Mouse (Mus musculus) heart, embryonic 10.5 days (tissue): ENCODE measurements around the gene Map7. TPM values are rescaled to one million over a fixed set of nuclear protein-coding genes. Genes with fewer than 3 reads are reported as not detected.

Source experiments
- DNase-seq: peaks from one replicate; pipeline ENCODE4 v3.0.0-alpha.2; 2017; ENCODE audit warnings: low spot score
- H3K27ac ChIP-seq: fragments of 300-500 bp; sonication (generic); 2 replicates; pipeline ENCODE4 v1.5.1; 2016; ENCODE audit warnings: mild to moderate bottlenecking
- H3K27me3 ChIP-seq: fragments of 300-500 bp; sonication (generic); 2 replicates; pipeline ENCODE4 v1.6.1; 2016; ENCODE audit warnings: mild to moderate bottlenecking; ENCODE audit not compliant: poor library complexity, insufficient read depth, severe bottlenecking
- H3K36me3 ChIP-seq: fragments of 300-500 bp; sonication (generic); 2 replicates; pipeline ENCODE4 v1.6.1; 2016; ENCODE audit warnings: mild to moderate bottlenecking, moderate library complexity
- H3K4me1 ChIP-seq: fragments of 300-500 bp; sonication (generic); 2 replicates; pipeline ENCODE4 v1.6.1; 2016; ENCODE audit warnings: mild to moderate bottlenecking
- H3K4me3 ChIP-seq: fragments of 300-500 bp; sonication (generic); 2 replicates; pipeline ENCODE4 v1.5.1; 2016; ENCODE audit warnings: mild to moderate bottlenecking, moderate library complexity
- H3K9me3 ChIP-seq: fragments of 300-500 bp; sonication (generic); 2 replicates; pipeline ENCODE4 v1.6.1; 2016; ENCODE audit warnings: mild to moderate bottlenecking, moderate library complexity
- WGBS: fragments of 180-500 bp; shearing (Covaris S2); methylation state at CpG from one replicate; pipeline ENCODE4 v1.1.7; 2016; 5-methylcytosine and 5-hydroxymethylcytosine counted together
- polyA plus RNA-seq: library from polyadenylated mRNA; unstranded; fragments of >200 nt; fragmentation: Nextera tagmentation; extraction: Ambion mirVana; gene quantifications from 2 replicates; pipeline ENCODE4 v1.2.1, GENCODE M21; 2016

Gene Map7
- polyA plus RNA-seq, 1 experiment from 2014 or later, result 3.8 TPM

GRCm38 (mm10) chr10:20125226-20125625 lies 23.0 kb upstream of the Map7 start:
- Histone ChIP-seq H3K4me3 (no peak overlapping the region), H3K27me3 (no peaks in the 10 kb centered on the region), H3K27ac (no peak overlapping the region), H3K9me3 (no peaks in the 10 kb centered on the region), H3K36me3 (peaks cover 17% of the 10 kb centered on the region), H3K4me1 (peaks cover 5% of the 10 kb centered on the region; the same call in 1 of the 2 replicates)
- DNase-seq, result no peak
- 48% methylated on average over 4 of the region's 4 CpGs for WGBS

GRCm38 (mm10) chr10:20132933-20133652 lies 15.2 kb upstream of the Map7 start:
- H3K27me3 ChIP-seq, result no peaks in the 10 kb centered on the region
- H3K36me3 ChIP-seq, result peaks cover 24% of the 10 kb centered on the region; the same call in 1 of the 2 replicates
- no peak for DNase-seq
- peaks cover 13% of the 10 kb centered on the region for H3K4me1 ChIP-seq
- no peak overlapping the region for H3K4me3 ChIP-seq
- H3K27ac ChIP-seq, result no peak overlapping the region
- WGBS, result 91% methylated on average over 12 of the region's 12 CpGs
- no peaks in the 10 kb centered on the region for H3K9me3 ChIP-seq

- Histone ChIP-seq H3K27me3 (no peaks in the 10 kb centered on the region), H3K27ac (0 out of 2 replicates have a peak overlapping the region, but pooled peaks have one; percentile 49), H3K4me3 (no peak overlapping the region), H3K4me1 (peaks cover 13% of the 10 kb centered on the region), H3K36me3 (peaks cover 39% of the 10 kb centered on the region; the same call in 1 of the 2 replicates), H3K9me3 (no peaks in the 10 kb centered on the region)
- WGBS, result 43% methylated on average over 15 of the region's 15 CpGs
- DNase-seq, result no peak
Observed at GRCm38 (mm10) chr10:20135350-20136058, 12.8 kb upstream of the Map7 start.

GRCm38 (mm10) chr10:20136505-20136904 lies 11.8 kb upstream of the Map7 start:
- Histone ChIP-seq H3K4me3 (no peak overlapping the region), H3K27ac (no peak overlapping the region), H3K4me1 (peaks cover 16% of the 10 kb centered on the region), H3K27me3 (no peaks in the 10 kb centered on the region), H3K9me3 (no peaks in the 10 kb centered on the region), H3K36me3 (peaks cover 46% of the 10 kb centered on the region; the same call in 1 of the 2 replicates)
- WGBS, result 89% methylated on average over 1 of the region's 1 CpGs
- no peak for DNase-seq

- Histone ChIP-seq H3K4me1 (peaks cover 3% of the 10 kb centered on the region; the same call in 1 of the 2 replicates), H3K9me3 (no peaks in the 10 kb centered on the region), H3K36me3 (peaks cover 29% of the 10 kb centered on the region; the same call in 1 of the 2 replicates), H3K27me3 (peaks cover 5% of the 10 kb centered on the region; the same call in 1 of the 2 replicates), H3K27ac (peak overlapping the region; percentile 59; the same call in 1 of the 2 replicates), H3K4me3 (no peak overlapping the region)
- no peak for DNase-seq
- WGBS, result 64% methylated on average over 17 of the region's 17 CpGs
Observed at GRCm38 (mm10) chr10:20141376-20141775, 6.9 kb upstream of the Map7 start.

DNA sequence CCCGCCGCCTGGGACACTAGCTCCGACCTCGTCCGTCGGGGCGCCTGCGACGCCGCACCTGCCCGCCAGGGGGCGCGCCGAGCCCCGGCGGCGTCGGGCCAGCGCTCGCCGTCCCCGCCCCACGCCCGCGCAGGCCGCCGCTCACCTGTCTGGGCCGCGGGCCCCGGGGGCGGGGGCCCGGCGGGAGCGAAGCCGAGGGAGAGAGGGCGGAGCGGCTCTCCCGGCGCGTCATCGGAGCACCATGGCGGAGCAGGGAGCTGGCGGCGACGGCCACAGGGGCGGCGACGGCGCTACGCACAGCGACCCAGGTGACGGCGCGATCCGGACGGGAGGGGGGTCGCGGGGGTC lies 476 bp downstream of the Map7 start:
- Histone ChIP-seq H3K4me1 (peaks cover 10% of the 10 kb centered on the region; the same call in 1 of the 2 replicates), H3K4me3 (peak overlapping the region; percentile 80), H3K27ac (peak overlapping the region; percentile 88), H3K27me3 (peaks cover 43% of the 10 kb centered on the region), H3K36me3 (no peaks in the 10 kb centered on the region), H3K9me3 (no peaks in the 10 kb centered on the region)
- DNase-seq, result no peak
- 2% methylated on average over 56 of the region's 58 CpGs for WGBS

DNA sequence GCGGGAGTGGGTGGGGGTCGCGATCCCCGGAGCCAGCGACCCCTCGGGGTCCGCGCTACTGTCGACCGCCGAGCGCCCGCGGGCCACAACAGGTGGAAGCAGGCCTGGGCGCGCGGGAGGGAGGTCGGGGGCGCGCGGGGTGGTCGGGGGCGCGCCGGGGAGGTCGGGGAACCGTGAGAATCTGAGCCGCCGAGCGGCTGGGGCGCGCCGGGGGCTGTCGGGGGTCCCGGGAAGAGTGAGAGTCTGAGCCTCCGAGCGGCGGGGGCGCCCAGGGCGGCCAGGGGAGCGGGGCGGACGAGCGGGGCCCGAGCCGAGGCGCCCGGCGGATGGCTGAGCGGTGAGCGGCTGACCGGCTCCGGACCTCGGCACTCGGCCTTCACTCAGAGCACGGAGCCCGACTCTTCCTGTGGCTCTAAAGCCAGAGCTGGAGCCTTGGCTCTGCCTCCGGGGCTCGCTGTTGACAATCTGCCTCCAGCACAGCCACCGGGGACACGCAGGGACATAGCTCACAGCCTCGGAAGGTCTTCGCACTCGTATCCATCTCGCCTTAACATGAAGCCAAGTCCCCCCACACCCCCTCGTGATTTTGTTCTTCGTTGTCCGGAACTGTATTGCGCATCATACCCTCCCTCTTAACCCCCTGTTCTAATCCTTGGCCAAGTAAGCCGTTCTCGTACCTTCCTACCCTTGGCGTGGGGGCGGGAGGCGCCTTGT lies 1.0 kb downstream of the Map7 start:
- WGBS, result under 1% methylated on average over 48 of the region's 74 CpGs
- H3K4me1 ChIP-seq, result peaks cover 10% of the 10 kb centered on the region; the same call in 1 of the 2 replicates
- peak overlapping the region; percentile 80 for H3K4me3 ChIP-seq
- H3K27me3 ChIP-seq, result peaks cover 43% of the 10 kb centered on the region
- H3K36me3 ChIP-seq, result no peaks in the 10 kb centered on the region
- peak overlapping the region; percentile 88 for H3K27ac ChIP-seq
- peak; percentile 81 for DNase-seq
- no peaks in the 10 kb centered on the region for H3K9me3 ChIP-seq

DNA sequence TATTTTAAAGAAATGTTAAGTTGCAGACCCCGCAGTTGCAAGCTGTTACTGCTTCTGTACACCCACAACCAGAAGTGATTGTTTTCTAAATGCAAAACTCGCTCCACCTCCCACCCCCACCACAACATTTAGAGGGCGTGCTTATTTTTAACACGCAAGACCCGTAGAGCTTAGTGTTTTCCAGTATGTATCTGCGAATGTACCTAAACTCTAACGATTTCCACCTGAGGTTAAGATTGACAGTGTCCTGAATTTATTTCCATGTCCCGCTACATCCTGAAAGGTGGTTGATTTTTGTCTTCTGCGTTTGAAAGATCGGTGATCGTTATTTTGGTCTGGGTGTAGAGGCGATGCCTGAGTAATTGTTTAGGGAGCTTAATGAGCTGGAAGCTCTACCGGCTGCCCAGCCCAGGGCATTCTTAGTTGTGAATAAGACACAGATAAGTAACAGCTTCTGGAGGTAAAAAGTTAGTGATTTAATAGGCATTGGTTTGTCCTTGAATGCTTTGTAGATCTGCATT lies 1.6 kb downstream of the Map7 start:
- no peaks in the 10 kb centered on the region for H3K36me3 ChIP-seq
- DNase-seq, result no peak
- peak overlapping the region; percentile 80 for H3K4me3 ChIP-seq
- H3K9me3 ChIP-seq, result no peaks in the 10 kb centered on the region
- peaks cover 10% of the 10 kb centered on the region; the same call in 1 of the 2 replicates for H3K4me1 ChIP-seq
- 0 out of 2 replicates have a peak overlapping the region, but pooled peaks have one; percentile 88 for H3K27ac ChIP-seq
- 7% methylated on average over 13 of the region's 13 CpGs for WGBS
- peaks cover 43% of the 10 kb centered on the region for H3K27me3 ChIP-seq

DNA sequence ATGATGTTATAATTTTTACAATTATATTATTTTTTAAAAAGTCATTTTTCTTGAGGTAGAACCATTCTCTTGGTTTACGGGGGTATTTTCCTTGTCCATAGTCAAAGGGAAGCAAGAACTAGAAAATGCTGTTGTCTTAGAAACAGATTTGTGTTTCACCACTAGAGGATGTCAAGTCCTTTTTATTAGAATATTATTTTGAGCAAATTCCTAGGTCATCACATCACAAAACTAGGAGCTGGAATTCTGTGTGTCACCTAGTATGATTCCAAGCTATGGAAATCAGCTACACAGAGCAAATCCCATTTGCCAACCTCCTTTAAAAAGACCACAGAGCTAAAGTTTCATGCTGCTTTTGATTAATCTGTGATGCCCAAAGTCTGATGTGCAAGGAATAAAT lies 3.9 kb downstream of the Map7 start:
- 88% methylated on average over 1 of the region's 1 CpGs for WGBS
- Histone ChIP-seq H3K27me3 (peaks cover 30% of the 10 kb centered on the region), H3K4me1 (peaks cover 13% of the 10 kb centered on the region; the same call in 1 of the 2 replicates), H3K9me3 (no peaks in the 10 kb centered on the region), H3K36me3 (no peaks in the 10 kb centered on the region), H3K27ac (no peak overlapping the region), H3K4me3 (no peak overlapping the region)
- no peak for DNase-seq

DNA sequence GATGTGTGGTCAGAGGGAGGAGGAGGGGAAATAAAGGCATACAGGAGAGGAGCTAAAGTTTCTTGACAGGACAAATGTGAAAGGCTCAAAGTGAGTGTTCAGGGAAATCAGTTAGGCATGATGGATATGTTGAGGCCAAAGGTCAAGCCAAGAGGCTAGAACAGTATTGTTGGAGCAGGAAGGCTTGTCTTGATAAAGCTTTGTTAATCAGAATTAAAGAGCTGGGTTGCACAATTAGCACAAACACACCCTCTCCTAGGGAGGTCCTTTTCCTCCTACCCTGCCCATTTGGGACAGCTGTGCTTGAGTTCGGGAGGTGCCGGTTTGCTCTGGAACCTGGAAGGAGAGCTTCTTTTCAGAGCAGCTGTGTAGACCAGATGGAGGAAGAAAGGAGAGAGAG lies 5.2 kb downstream of the Map7 start:
- WGBS, result 57% methylated on average over 2 of the region's 2 CpGs
- H3K27ac ChIP-seq, result no peak overlapping the region
- DNase-seq, result no peak
- no peaks in the 10 kb centered on the region for H3K9me3 ChIP-seq
- no peaks in the 10 kb centered on the region for H3K36me3 ChIP-seq
- no peak overlapping the region for H3K4me3 ChIP-seq
- H3K4me1 ChIP-seq, result peaks cover 17% of the 10 kb centered on the region; the same call in 1 of the 2 replicates
- peaks cover 17% of the 10 kb centered on the region for H3K27me3 ChIP-seq

- Histone ChIP-seq H3K27me3 (peaks cover 7% of the 10 kb centered on the region; the same call in 1 of the 2 replicates), H3K27ac (no peak overlapping the region), H3K9me3 (no peaks in the 10 kb centered on the region), H3K4me3 (no peak overlapping the region), H3K4me1 (peaks cover 16% of the 10 kb centered on the region; the same call in 1 of the 2 replicates), H3K36me3 (no peaks in the 10 kb centered on the region)
- no peak for DNase-seq
- 61% methylated on average over 7 of the region's 7 CpGs for WGBS
Observed at GRCm38 (mm10) chr10:20155401-20155800, 7.1 kb downstream of the Map7 start.

DNA sequence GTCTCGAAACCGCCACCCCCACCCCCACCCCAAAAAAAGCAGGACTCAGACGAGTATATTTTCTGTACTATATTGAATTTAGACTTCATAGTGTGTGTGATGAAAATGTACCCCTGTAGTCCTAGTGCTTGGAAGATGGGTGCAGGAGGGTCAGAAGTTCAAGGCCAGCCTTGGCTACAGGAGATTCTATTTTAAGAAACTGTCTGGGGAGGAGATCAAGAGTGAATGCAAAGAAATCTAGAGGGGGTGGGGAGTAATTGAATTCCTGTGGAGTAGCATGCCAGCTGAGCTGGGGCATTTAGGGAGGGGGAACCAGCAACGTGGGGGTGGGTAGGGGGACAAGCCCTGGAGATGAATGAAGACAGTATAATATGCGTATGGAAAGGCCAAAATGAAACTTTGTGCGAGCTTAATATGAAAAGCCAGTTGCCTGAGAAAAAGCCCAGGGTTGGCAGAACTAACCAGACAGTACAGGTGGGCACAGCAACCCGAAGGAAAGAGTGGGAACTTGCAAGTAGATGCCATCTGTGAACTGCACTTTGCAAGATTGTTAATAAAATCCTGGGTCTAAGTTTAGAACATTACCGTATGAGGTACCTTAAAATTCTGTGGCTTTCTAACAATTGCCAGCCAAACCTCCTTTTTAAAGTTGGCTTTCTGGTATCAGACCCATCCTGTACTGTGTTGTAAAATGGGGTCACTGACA lies 8.9 kb downstream of the Map7 start:
- H3K9me3 ChIP-seq, result no peaks in the 10 kb centered on the region
- H3K27ac ChIP-seq, result no peak overlapping the region
- no peaks in the 10 kb centered on the region for H3K27me3 ChIP-seq
- DNase-seq, result no peak
- H3K4me1 ChIP-seq, result peaks cover 20% of the 10 kb centered on the region
- H3K36me3 ChIP-seq, result no peaks in the 10 kb centered on the region
- H3K4me3 ChIP-seq, result no peak overlapping the region
- WGBS, result 79% methylated on average over 8 of the region's 8 CpGs
